Mouse (Mus musculus): ENCODE measurements around the gene Oaz3. TPM values are rescaled to one million over a fixed set of nuclear protein-coding genes. Genes with fewer than 3 reads are reported as not detected.

Oaz3 gene
- polyA plus RNA-seq, 1 experiment from 2014 or later, result 1.7 TPM

DNA sequence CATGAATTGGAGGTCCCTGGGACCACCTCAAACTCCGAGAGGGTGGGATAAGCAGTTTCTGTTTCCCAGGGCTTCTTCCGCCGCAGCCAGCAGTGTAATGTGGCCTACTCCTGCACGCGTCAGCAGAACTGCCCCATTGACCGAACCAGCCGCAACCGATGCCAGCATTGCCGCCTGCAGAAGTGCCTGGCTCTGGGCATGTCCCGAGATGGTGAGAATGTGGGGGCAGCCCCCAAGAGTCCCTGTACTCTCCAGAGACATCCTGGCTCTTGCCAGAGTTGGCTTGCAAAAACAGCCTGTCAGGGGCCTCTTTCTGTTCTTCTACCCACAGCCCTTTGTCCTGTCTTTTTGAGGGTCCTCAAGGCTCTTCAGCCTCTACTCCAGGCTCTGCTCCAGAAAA is 56.3 kb downstream of the Oaz3 start:
- WGBS, result 88% methylated on average over 10 of the region's 10 CpGs
- no peak for ATAC-seq (ENCODE audit: low read depth)
- H3K4me1 ChIP-seq (ENCODE audit: control insufficient read depth, insufficient read depth, low read length), result no peaks in the 10 kb centered on the region

DNA sequence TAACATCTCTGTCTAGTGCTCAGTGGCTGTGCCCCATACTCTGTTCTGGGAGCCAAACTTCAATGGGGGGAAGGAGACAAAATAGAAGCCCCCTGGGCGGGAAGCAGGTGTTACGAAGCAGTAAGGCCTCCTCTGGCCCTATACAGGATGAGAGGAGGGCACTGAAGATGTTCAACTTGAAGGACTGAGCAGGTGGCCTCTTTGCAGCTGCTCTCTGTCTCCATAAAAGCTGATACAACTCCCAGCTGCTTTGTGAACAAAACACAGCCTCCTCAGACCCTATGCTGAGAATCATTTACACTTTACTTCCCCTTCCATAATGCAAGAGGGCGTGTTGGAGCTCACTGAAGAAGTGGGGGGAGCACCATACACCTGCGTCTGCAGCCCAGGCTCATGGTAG is 57.0 kb downstream of the Oaz3 start:
- ATAC-seq (ENCODE audit: low read depth), result no peak
- no peaks in the 10 kb centered on the region for H3K27me3 ChIP-seq (ENCODE audit: control insufficient read depth, insufficient read depth, low read length)
- 38% methylated on average over 4 of the region's 4 CpGs for WGBS
- H3K4me2 ChIP-seq (ENCODE audit: low read depth, low read length), result no peak overlapping the region
- no peak overlapping the region for H3K27ac ChIP-seq (ENCODE audit: low read depth, low read length)
- no peaks in the 10 kb centered on the region for H3K36me3 ChIP-seq (ENCODE audit: control insufficient read depth, insufficient read depth, low read length)
- H3K4me1 ChIP-seq (ENCODE audit: control insufficient read depth, insufficient read depth, low read length), result no peaks in the 10 kb centered on the region
- H3K4me3 ChIP-seq (ENCODE audit: low read depth, low read length), result no peak overlapping the region
- no peak overlapping the region for H3K9ac ChIP-seq (replicated peaks; ENCODE audit: low read depth, low read length)
- no peaks in the 10 kb centered on the region for H3K9me3 ChIP-seq (ENCODE audit: control insufficient read depth, low read length)

More for the DNA sequence above, 56.3 kb downstream of the Oaz3 start:
- Histone ChIP-seq H3K9me3 (ENCODE audit: control insufficient read depth, low read length) (no peaks in the 10 kb centered on the region), H3K4me3 (ENCODE audit: low read depth, low read length) (no peak overlapping the region), H3K27me3 (ENCODE audit: control insufficient read depth, insufficient read depth, low read length) (no peaks in the 10 kb centered on the region), H3K36me3 (ENCODE audit: control insufficient read depth, insufficient read depth, low read length) (no peaks in the 10 kb centered on the region), H3K9ac (replicated peaks; ENCODE audit: low read depth, low read length) (no peak overlapping the region), H3K4me2 (ENCODE audit: low read depth, low read length) (no peak overlapping the region), H3K27ac (ENCODE audit: low read depth, low read length) (no peak overlapping the region)

DNA sequence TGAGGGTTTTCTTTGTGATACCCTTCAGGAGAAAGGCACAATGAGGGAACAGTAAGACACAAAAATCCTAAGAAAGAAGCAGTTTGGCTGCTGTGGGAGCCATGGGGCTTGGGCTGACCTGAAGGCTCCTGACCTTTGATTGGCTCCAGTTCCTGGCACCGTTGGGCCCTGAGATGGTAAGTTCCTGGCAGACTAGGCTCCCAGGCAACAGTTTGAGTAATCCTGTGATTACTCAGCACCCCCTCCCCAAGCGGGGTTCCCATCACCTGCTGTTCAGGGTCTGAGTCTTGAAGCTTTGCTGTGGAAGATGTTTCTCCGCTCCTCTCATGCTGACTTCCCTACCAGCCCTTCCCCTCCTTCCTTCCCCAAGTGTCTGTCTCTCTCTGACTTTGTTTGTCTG is 60.2 kb downstream of the Oaz3 start:
- 62% methylated on average over 3 of the region's 3 CpGs for WGBS
- Histone ChIP-seq H3K9me3 (ENCODE audit: control insufficient read depth, low read length) (no peaks in the 10 kb centered on the region), H3K27me3 (ENCODE audit: control insufficient read depth, insufficient read depth, low read length) (no peaks in the 10 kb centered on the region), H3K36me3 (ENCODE audit: control insufficient read depth, insufficient read depth, low read length) (no peaks in the 10 kb centered on the region), H3K9ac (replicated peaks; ENCODE audit: low read depth, low read length) (no peak overlapping the region), H3K4me2 (ENCODE audit: low read depth, low read length) (no peak overlapping the region), H3K4me1 (ENCODE audit: control insufficient read depth, insufficient read depth, low read length) (no peaks in the 10 kb centered on the region), H3K4me3 (ENCODE audit: low read depth, low read length) (no peak overlapping the region), H3K27ac (ENCODE audit: low read depth, low read length) (no peak overlapping the region)
- no peak for ATAC-seq (ENCODE audit: low read depth)

Other genes with a start within 250 kb of the Oaz3 start
- gene Gm5286, start 247.2 kb downstream of the Oaz3 start, polyA plus RNA-seq (2014; fragmentation: Nextera tagmentation; extraction: Ambion mirVana), result not detected in 2 replicates
- gene Gm4778, start 179.9 kb downstream of the Oaz3 start, polyA plus RNA-seq (2014; fragmentation: Nextera tagmentation; extraction: Ambion mirVana), result not detected in 2 replicates
- 63.3 and 68.8 TPM in 2 replicates for gene Them4, start 133.8 kb downstream of the Oaz3 start, polyA plus RNA-seq (2014; fragmentation: Nextera tagmentation; extraction: Ambion mirVana)
- gene Them5, start 101.8 kb downstream of the Oaz3 start, polyA plus RNA-seq (2014; fragmentation: Nextera tagmentation; extraction: Ambion mirVana), result 0.22 TPM in 1 of 2 replicates, not detected in the other
- gene C2cd4d, start 81.5 kb downstream of the Oaz3 start, polyA plus RNA-seq (2014; fragmentation: Nextera tagmentation; extraction: Ambion mirVana), result 3.9 and 4.3 TPM in 2 replicates
- 0.24 and 0.49 TPM in 2 replicates for gene Rorc, start 71.1 kb downstream of the Oaz3 start, polyA plus RNA-seq (2014; fragmentation: Nextera tagmentation; extraction: Ambion mirVana)
- 1.3 and 1.4 TPM in 2 replicates for gene Lingo4, start 45.4 kb downstream of the Oaz3 start, polyA plus RNA-seq (2014; fragmentation: Nextera tagmentation; extraction: Ambion mirVana)
- 51.5 and 52.5 TPM in 2 replicates for gene Tdrkh, start 30.6 kb downstream of the Oaz3 start, polyA plus RNA-seq (2014; fragmentation: Nextera tagmentation; extraction: Ambion mirVana)
- gene Mrpl9, start 597 bp downstream of the Oaz3 start, polyA plus RNA-seq (2014; fragmentation: Nextera tagmentation; extraction: Ambion mirVana), result 59.5 and 64.1 TPM in 2 replicates
- gene Celf3, start 34.4 kb upstream of the Oaz3 start, polyA plus RNA-seq (2014; fragmentation: Nextera tagmentation; extraction: Ambion mirVana), result 232 and 319 TPM in 2 replicates
- gene Riiad1, start 36.4 kb upstream of the Oaz3 start, polyA plus RNA-seq (2014; fragmentation: Nextera tagmentation; extraction: Ambion mirVana), result 14.6 and 17.5 TPM in 2 replicates
- 71.8 and 75.8 TPM in 2 replicates for gene Snx27, start 138.8 kb upstream of the Oaz3 start, polyA plus RNA-seq (2014; fragmentation: Nextera tagmentation; extraction: Ambion mirVana)
- gene Gm10972, start 199.2 kb upstream of the Oaz3 start, polyA plus RNA-seq (2014; fragmentation: Nextera tagmentation; extraction: Ambion mirVana), result not detected in 2 replicates
- 4.2 and 5.8 TPM in 2 replicates for gene Tuft1, start 215.0 kb upstream of the Oaz3 start, polyA plus RNA-seq (2014; fragmentation: Nextera tagmentation; extraction: Ambion mirVana)
- gene Selenbp2, start 249.6 kb upstream of the Oaz3 start, polyA plus RNA-seq (2014; fragmentation: Nextera tagmentation; extraction: Ambion mirVana), result 0.78 TPM in 1 of 2 replicates, not detected in the other

Data from neural tube, embryonic 14.5 days (tissue).